Mouse (Mus musculus) hematopoietic stem cell, adult 5-6 weeks (primary cell): ENCODE data around the gene Nhsl1. TPM values are rescaled to one million over a fixed set of nuclear protein-coding genes. Genes with fewer than 3 reads are reported as not detected.
"Not testable (repeated sequence)": the region's sequence is repeated elsewhere in the genome, so short reads cannot be mapped to it uniquely, and the experiment has no call there.

ENCODE experiments used
- ATAC-seq, 2 experiments: fragments of 125-278 bp in 1 of 2; replicated peaks in 1 of 2; 2 replicates each; pipeline ENCODE4 v1.8.0; 2016 to 2017; ENCODE audit warnings: inconsistent platforms in 2 of 2, mild to moderate bottlenecking in 2 of 2, moderate number of reproducible peaks in 2 of 2, low read depth in 1 of 2, moderate TSS enrichment in 1 of 2; ENCODE audit not compliant: low FRiP score in 2 of 2, poor library complexity in 2 of 2, severe bottlenecking in 2 of 2, insufficient read depth in 1 of 2, low TSS enrichment in 1 of 2
- total RNA-seq: library from RNA; stranded (forward); fragments of 172-1452, 232-1000 nt; gene quantifications from 2 replicates; pipeline ENCODE4 v1.2.3, GENCODE M21; 2017

Gene Nhsl1
- total RNA-seq, 1 experiment from 2014 or later = 2.6 TPM

GRCm38 (mm10) chr10:18418160-18418559, 99.4 kb downstream of the Nhsl1 start:
- no peak for ATAC-seq

- ATAC-seq = no peak
Measured at GRCm38 (mm10) chr10:18419508-18419907, 100.7 kb downstream of the Nhsl1 start.

DNA sequence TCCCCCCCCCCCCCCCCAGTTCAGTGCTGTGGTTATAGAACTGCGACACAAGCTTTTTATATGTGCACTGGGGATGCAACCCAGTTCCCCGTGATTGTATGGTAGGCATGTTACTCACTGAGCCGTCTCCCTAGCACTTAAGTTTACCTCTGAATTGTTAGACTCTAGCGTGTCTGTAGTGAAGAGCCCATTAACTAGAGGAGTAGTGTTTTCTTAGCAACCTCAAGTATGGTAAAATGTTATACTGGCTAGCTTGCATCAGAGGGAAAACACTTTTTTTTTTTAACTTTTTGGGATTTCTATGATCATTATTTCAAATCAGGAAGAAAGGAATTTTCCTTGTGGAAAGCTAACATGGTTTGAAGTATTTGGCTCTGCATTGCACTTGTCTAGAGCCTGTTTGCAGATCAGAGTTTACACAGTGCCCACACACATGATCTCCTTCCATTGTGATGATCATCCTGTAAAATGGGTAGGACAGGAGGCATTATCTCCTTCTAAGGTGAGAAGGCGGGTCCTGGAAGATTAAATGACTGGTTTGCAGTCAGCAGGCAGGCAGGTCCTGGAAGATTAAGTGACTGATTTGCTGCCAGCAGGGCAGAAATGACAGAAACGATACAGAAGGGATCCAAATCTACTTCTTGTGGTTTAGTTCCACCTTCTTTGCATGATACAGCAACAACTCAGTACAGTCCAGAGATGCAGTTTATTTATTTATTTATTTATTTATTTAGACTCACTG, 101.6 kb downstream of the Nhsl1 start:
- ATAC-seq = no peak

GRCm38 (mm10) chr10:18422968-18423367, 104.2 kb downstream of the Nhsl1 start:
- peak in 1 of 2 experiments; percentile 53; a peak in 1 of 4 replicates for ATAC-seq

DNA sequence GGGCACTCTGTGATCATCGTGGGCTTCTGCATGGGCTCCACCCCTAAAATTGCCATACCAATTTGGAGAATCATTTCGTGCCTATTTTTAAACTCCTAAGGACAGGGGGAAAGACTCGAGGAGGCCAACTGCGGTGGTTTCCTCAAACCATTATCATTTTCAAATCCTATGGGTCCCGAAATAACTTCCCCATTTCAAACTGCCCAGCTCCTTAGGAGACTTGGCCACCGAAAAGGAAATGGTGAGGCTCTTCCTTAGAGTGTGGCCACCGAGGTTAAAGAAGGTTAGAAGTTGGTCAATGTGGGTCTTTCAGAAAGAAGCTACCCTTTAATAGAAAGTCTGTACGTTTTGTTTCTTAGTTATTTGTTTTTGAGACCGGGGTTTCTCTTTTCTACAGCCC, 104.8 kb downstream of the Nhsl1 start:
- ATAC-seq = peak; percentile 48 to 56

- no peak for ATAC-seq
Measured at GRCm38 (mm10) chr10:18427866-18428265, 109.1 kb downstream of the Nhsl1 start.

DNA sequence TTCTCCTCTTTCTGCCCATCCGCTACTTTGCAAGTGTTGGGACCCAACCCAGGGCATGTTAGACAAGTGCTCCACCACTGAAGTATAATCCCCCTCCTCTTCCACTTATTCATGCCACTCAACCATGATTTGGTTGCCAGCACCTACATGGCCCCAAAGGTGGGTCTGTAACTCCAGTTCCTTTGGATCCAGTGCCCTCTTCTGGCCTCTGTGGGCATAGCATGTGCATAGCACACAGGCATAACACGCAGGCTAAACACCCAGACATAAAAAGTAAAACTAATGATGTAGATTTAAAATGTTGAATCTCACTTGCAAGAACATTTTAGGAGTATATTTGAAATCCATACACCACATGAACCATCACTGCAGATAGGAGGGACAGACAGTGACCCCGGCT, 110.7 kb downstream of the Nhsl1 start:
- no peak for ATAC-seq

GRCm38 (mm10) chr10:18430141-18430540, 111.4 kb downstream of the Nhsl1 start:
- ATAC-seq = peak; percentile 69 to 70

DNA sequence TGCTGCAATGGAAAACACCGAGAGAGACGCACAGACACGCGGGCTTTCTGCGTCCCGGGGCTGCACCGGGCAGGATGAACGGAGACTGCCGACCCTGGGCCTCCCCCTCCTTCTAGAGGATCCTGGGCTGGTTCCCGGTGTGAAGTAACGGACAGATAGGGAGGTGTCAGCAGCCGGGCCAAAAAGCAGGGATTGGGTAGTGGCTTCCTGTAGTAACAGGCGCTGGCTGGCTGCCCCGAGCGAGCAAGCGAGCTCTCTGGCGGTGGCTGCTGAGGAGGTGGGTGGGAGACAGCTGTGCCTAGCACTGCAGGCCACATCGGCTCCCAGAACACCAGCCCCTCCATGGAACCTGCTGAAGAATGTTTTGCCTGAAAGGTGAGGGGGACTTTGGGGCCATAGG, 112.2 kb downstream of the Nhsl1 start:
- ATAC-seq = peak; percentile 61 to 71; a peak in 3 of 4 replicates

DNA sequence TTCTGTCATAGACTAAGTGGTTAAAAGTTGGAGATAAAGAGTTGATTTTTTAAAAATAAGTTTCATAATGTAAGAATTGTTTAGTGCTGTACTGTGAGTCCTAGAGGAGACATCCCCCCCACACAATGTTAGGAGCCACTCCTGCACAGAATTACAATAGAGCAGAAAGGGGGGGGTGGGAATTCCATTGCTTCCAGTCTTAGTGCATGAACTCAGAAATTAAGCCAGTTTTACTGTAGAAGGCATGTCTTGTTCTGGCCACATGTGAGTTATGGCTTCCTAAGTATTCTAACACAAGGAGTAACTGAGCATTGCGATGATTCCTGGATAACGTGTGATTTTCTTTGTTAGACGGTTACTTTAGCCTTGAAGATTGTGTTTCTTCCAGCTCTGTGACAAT, 112.8 kb downstream of the Nhsl1 start:
- no peak for ATAC-seq

DNA sequence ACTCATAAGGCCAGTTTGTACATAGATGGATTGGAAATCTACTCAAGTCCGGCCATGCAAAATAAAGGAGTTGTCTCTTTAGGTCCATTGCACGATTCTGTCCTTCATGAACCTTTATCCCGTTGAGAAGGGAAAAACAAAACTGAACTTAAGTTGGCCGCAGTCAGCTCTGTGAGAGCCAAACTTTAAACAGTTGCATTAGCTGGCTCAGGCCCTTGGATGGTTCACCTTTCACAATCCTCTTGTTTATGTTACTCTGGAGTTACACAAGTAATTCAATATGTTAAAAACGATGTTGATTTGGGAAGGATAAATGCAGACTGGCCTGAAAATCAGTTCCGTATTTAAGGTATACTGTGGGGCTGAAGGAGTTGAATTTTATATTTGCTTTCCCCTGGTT, 116.7 kb downstream of the Nhsl1 start:
- ATAC-seq = no peak

- ATAC-seq = no peak
Measured at GRCm38 (mm10) chr10:18435938-18436337, 117.2 kb downstream of the Nhsl1 start.

GRCm38 (mm10) chr10:18437584-18437983, 118.8 kb downstream of the Nhsl1 start:
- no peak for ATAC-seq

- no peak for ATAC-seq
Measured at GRCm38 (mm10) chr10:18445603-18446358, 127.0 kb downstream of the Nhsl1 start.

DNA sequence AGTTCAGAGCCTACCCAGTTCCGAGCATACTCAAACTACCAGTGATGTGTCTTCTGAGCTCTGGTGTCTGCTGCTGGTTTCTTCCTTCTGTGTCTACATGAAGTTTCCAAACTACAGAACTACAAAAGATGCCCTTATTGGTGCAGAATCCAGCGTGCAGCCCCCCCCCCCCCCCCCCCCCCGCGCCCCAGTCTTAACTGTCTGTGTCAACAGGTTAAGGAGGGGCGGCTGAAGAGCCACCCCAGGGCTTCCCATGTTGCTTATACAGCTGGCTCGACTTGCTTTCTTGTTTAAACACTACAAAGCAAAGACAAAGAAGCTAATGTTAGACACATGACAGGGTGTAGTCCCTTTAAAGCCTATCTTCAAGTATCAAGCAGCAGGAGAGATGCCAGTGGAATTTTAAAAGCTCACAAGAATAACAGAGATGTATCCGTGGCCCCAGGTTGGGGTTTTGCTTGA, 127.6 kb downstream of the Nhsl1 start:
- ATAC-seq = no peak

GRCm38 (mm10) chr10:18447299-18447698, 128.5 kb downstream of the Nhsl1 start:
- ATAC-seq = no peak

- ATAC-seq = not testable (repeated sequence)
Measured at GRCm38 (mm10) chr10:18448896-18449295, 130.1 kb downstream of the Nhsl1 start.

GRCm38 (mm10) chr10:18453380-18453779, 134.6 kb downstream of the Nhsl1 start:
- ATAC-seq = peak; percentile 46 to 62; a peak in 3 of 4 replicates
